Mouse (Mus musculus) thymus, adult 2 months (tissue): ENCODE data around the gene A630010A05Rik.

ENCODE experiments used
- CTCF ChIP-seq: fragments of 200-500 bp; IDR thresholded peaks from 2 replicates; pipeline ENCODE4 v1.5.1; 2012; ENCODE audit warnings: mild to moderate bottlenecking, control low read depth, low read length, moderate library complexity, borderline replicate concordance; ENCODE audit not compliant: control insufficient read depth, poor library complexity, insufficient read depth; ENCODE audit errors: extremely low read depth
- POLR2A ChIP-seq: fragments of 200-500 bp; IDR thresholded peaks from 2 replicates; pipeline ENCODE4 v1.6.1; 2012; ENCODE audit warnings: mild to moderate bottlenecking, low read length, control low read depth, moderate library complexity; ENCODE audit not compliant: control insufficient read depth, poor library complexity, insufficient read depth; ENCODE audit errors: extremely low read depth

DNA sequence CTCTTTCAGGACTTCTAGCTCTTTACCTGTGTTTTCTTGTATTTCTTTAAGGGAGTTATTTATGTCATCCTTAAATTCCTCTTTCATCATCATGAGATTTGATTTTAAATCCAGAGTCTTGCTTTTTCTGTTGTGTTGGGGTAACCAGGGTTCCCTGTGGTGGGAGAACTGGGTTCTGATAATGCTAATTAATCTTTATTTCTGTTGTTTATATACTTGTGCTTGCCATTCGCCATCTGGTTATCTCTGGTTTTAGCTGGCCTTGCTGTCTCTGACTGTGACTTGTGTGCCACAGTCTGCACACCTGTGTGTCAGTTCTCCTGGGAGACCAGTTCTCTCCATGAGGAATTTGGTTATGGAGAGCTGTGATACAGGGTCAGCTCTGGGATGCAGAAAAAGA lies at the start of gene A630010A05Rik:
- no peak for TF ChIP-seq CTCF
- TF ChIP-seq POLR2A, result no peak
